Mouse (Mus musculus) T-helper 17 cell (primary cell): ENCODE measurements around the gene Nos1ap.

Source experiments
- in situ Hi-C, 2 experiments: fragments of 300-600 bp; cut with MboI, MseI; formaldehyde crosslinking; loops; 1 replicate in 1 of 2; 2 replicates in 1 of 2; pipeline ENCODE4 v1.15.1; 2025; ENCODE audit warnings: high pct_unique_total_duplicates in 2 of 2

Nos1ap gene

GRCm38 (mm10) chr1:170502491-170503276 is 87.0 kb downstream of the Nos1ap start:
- in situ Hi-C loops, result no loop called here

GRCm38 (mm10) chr1:170501970-170502369 is 87.7 kb downstream of the Nos1ap start:
- in situ Hi-C loops, result no loop called here

GRCm38 (mm10) chr1:170501556-170501955 is 88.1 kb downstream of the Nos1ap start:
- in situ Hi-C loops, result no loop called here

- in situ Hi-C loops, result no loop called here
These were observed 89.8 kb downstream of the Nos1ap start for GRCm38 (mm10) chr1:170499891-170500290.

GRCm38 (mm10) chr1:170499466-170499865 is 90.2 kb downstream of the Nos1ap start:
- in situ Hi-C loops, result no loop called here

GRCm38 (mm10) chr1:170498645-170499044 is 91.0 kb downstream of the Nos1ap start:
- in situ Hi-C loops, result no loop called here

- in situ Hi-C loops, result no loop called here
These were observed 93.4 kb downstream of the Nos1ap start for GRCm38 (mm10) chr1:170496221-170496620.

- in situ Hi-C loops, result no loop called here
These were observed 94.0 kb downstream of the Nos1ap start for GRCm38 (mm10) chr1:170495538-170496183.

GRCm38 (mm10) chr1:170492527-170492926 is 97.1 kb downstream of the Nos1ap start:
- in situ Hi-C loops, result no loop called here

GRCm38 (mm10) chr1:170492027-170492426 is 97.6 kb downstream of the Nos1ap start:
- in situ Hi-C loops, result no loop called here

GRCm38 (mm10) chr1:170489936-170490335 is 99.7 kb downstream of the Nos1ap start:
- in situ Hi-C loops, result no loop called here

GRCm38 (mm10) chr1:170489450-170489849 is 100.2 kb downstream of the Nos1ap start:
- in situ Hi-C loops, result no loop called here

- in situ Hi-C loops, result no loop called here
These were observed 104.5 kb downstream of the Nos1ap start for GRCm38 (mm10) chr1:170485119-170485518.

- in situ Hi-C loops, result no loop called here
These were observed 107.3 kb downstream of the Nos1ap start for GRCm38 (mm10) chr1:170482236-170482905.

GRCm38 (mm10) chr1:170481093-170481492 is 108.6 kb downstream of the Nos1ap start:
- in situ Hi-C loops, result no loop called here

- in situ Hi-C loops, result no loop called here
These were observed 110.2 kb downstream of the Nos1ap start for GRCm38 (mm10) chr1:170479458-170479798.

GRCm38 (mm10) chr1:170478791-170479457 is 110.7 kb downstream of the Nos1ap start:
- in situ Hi-C loops, result no loop called here

- in situ Hi-C loops, result no loop called here
These were observed 111.7 kb downstream of the Nos1ap start for GRCm38 (mm10) chr1:170477636-170478600.

- in situ Hi-C loops, result no loop called here
These were observed 116.2 kb downstream of the Nos1ap start for GRCm38 (mm10) chr1:170473460-170473859.

GRCm38 (mm10) chr1:170472861-170473260 is 116.8 kb downstream of the Nos1ap start:
- in situ Hi-C loops, result no loop called here
